Mouse (Mus musculus) E14TG2a.4 (cell line): Measurements from ENCODE around the gene Ap1m1.

ENCODE experiments used
- CTCF ChIP-seq: conservative IDR thresholded peaks from 2 replicates; pipeline ENCODE4 v1.5.1; 2014; ENCODE audit warnings: low read length
- NANOG ChIP-seq: IDR thresholded peaks from 2 replicates; pipeline ENCODE4 v1.6.1; 2014; ENCODE audit warnings: borderline replicate concordance, low read length, mixed read lengths
- POU5F1 ChIP-seq: IDR thresholded peaks from 2 replicates; pipeline ENCODE4 v1.6.1; 2014; ENCODE audit warnings: low read length, borderline replicate concordance

DNA sequence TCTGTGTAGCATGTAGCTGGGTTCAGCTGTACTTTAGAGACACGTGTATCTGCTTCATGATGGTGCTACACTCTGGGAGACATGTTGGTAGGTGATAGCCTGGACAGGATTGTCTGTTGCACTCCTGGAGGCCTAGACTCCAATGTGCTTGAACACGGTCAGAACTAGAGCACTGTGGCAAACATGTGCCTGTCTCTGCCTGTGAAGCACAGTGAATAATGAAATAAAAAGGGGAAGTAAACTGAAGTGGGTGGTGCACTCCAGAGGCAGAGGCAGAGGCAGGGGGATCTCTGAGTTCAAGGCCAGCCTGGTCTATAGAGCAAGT is 49.6 kb upstream of the Ap1m1 start:
- TF ChIP-seq CTCF (no peak), NANOG (no peak), POU5F1 (no peak)
